Mouse (Mus musculus): Measurements from ENCODE around the gene Ints6l.

DNA sequence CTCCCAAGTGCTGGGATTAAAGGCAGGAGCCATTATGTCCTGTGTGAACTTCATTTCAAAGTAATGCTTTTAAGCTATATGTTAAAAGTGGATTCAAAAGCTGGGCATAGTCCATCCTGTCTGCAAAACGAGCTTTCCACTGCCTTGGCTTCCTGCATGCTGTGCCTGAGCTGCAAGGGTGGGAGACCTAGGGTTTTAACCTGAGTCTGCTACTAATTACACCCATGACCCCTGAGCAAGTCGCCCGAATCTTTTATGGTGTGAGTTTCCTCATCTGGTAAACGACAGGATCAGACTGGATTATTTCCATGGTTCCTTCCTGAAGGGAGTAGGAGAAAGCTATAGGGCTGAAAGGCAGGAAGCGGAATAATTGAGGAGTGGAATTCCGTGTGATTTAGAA lies 13.8 kb downstream of the Ints6l start:
- TF ChIP-seq CTCF (IDR thresholded peaks at IDR 0.05; ENCODE audit: low read depth, low read length) = no peak
- no peak for TF ChIP-seq POLR2A (IDR thresholded peaks at IDR 0.05; ENCODE audit: borderline replicate concordance, low read depth, low read length)

Measured in bone marrow macrophage, adult 2 months (primary cell).